Mouse (Mus musculus): ENCODE results near the gene Aff3.

The Aff3 gene

DNA sequence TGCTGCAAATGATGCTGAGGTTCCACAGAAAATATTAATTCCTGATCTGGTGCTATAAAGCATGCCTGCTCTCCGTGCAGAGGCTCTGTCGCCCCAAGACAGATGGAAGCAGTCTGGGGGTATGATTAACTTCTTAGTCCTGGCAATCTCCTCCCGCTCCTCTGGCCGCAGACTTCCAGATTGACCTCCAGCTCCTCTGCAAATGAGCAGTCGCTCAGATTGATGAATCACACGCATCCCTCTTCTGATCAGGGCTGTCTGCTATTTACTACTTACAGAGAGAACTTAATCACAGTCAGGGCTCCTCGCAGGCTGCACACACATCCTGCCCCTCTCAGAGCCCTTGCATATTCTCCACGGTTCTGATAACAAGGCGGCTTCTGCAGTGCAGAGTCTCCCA is 416.7 kb downstream of the Aff3 start:
- in situ Hi-C loops (cut with MboI; ENCODE audit: low pct_unique_long_range_greater_than_20kb in 1 of 2, low sequenced_read_pairs in 2 of 2, unreplicated experiment in 1 of 2) = no loop called here

DNA sequence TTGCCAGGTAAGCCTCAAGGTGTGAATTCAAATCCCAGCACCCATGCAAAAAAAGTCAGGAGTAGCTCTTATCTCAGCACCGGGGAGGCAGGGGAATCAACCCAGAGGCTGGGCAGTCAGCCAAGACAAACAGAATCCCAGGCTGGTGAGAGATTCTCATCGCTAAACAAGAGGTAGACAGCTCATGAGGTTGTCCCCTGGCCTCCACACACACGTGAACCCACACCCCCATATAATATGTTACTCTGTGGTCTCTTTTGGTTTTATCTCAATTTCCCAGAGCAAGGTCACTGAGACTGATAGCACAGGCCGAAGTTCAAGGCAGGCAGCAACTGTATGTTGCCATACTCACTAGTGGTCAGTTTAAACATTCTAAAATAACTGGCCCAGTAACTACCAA is 422.2 kb downstream of the Aff3 start:
- in situ Hi-C loops (cut with MboI; ENCODE audit: low pct_unique_long_range_greater_than_20kb in 1 of 2, low sequenced_read_pairs in 2 of 2, unreplicated experiment in 1 of 2) = no loop called here

DNA sequence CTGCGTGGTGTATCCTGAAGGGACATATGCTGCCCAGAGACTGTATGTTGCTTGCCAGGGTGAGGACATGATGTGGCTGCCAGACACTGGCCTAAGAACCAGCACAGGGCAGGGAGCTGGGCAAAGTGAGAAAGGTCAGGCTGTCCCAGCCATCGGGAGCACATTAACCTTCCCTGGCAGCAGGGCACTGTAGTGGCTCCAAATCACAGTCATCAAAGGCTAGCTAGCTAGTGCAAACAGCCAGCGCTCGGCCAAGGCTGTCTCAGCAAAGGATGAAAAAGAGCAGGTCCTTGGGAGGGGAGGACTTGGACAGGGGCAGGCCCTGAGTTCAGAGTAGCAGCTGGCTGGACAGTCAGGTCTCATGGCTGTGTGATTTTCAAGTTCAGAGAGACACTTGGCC is 423.0 kb downstream of the Aff3 start:
- in situ Hi-C loops (cut with MboI; ENCODE audit: low pct_unique_long_range_greater_than_20kb in 1 of 2, low sequenced_read_pairs in 2 of 2, unreplicated experiment in 1 of 2) = no loop called here

DNA sequence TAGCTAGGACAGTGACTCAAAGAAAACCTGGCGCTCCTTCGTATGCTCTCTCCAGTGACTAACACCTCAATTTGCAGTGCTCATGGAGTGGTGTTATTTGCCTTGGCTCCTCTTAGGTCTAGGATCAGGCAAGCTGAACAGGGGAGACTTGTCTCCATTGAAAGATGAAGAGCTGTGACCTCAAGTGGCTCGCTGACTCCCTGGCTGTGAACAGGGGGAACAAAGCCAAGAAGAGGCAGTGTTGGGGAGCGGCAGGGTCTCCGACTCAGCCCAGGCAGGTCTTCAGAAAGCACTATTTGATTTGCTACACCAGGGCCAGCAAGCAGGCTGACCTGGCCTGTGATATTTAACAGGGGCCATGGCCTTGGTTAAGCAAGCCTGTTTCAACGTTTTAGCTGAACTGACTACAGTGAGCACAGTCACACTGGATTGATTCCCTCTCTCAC is 423.5 kb downstream of the Aff3 start:
- in situ Hi-C loops (cut with MboI; ENCODE audit: low pct_unique_long_range_greater_than_20kb in 1 of 2, low sequenced_read_pairs in 2 of 2, unreplicated experiment in 1 of 2) = no loop called here

DNA sequence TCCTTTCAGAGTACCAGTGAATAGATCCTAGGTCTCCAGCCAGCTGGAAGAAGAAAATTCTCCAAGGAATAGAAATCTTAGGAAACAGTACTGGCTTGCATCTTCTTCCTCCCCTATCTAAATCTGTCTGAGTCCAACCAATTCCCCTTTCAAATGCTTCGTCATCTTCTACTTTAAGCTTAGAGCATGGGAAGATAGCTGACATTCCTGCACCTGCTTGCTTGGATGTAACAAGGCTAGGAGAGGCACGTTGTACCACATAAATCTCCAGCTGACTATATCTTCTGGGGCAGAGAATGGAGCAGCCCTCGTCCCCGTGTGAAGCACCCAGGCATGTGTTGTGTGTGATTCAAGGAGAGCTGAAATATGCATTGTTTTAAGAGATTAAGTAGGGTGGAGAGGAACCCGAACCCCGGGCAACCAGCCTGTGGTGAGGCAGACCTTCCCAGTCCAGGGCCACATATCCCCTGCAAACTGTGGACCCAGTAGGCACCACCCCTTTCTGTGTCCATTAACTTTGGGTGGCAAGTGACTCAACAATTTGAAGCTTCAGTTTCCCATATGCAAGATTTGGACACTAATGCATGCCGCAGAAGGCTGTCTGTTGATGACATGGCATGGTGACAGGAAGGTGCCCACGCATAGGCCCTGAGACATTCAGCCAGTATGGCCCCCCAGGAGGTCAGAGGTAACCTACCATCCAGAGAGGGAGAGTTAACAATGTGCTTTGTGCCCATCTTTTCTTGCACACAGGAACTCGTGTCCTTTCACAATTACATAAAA is 424.1 kb downstream of the Aff3 start:
- in situ Hi-C loops (cut with MboI; ENCODE audit: low pct_unique_long_range_greater_than_20kb in 1 of 2, low sequenced_read_pairs in 2 of 2, unreplicated experiment in 1 of 2) = no loop called here

DNA sequence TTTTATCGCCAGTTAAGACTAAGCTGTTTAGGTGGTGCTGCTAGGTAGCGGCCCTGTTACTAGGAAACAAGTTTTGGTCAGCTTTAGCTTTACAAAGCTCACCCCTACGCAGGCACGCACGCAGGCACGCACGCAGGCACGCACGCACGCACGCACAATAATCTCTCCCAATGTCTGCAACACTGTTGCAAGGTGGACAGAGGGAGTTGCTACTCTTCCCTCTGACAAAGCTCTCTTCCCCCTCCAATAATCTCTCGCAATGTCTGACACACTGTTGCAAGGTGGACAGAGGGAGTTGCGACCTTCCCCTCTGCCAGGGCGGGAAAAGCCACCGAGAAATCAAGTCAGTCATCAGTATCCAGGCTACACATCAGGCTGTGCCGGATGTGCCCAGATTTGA is 425.2 kb downstream of the Aff3 start:
- in situ Hi-C loops (cut with MboI; ENCODE audit: low pct_unique_long_range_greater_than_20kb in 1 of 2, low sequenced_read_pairs in 2 of 2, unreplicated experiment in 1 of 2) = no loop called here

DNA sequence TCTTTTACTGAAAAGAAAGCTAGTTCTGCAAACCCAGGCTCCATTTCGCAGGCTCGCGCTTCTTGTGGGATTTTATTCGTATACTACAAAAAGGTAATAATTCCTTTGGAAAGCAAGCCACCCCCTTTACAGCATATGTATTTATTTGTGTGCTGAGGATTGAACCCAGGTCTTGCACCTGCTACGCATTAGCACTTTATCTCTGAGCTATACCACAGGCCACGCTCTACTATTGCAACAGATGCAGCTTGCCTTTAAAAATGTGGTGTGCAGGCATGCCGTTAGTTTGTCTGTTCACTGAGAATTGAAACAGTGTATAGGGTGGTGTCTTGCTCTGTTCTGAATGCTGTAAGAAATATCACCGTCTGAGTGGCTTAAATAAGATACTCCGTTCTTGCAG is 426.9 kb downstream of the Aff3 start:
- in situ Hi-C loops (cut with MboI; ENCODE audit: low pct_unique_long_range_greater_than_20kb in 1 of 2, low sequenced_read_pairs in 2 of 2, unreplicated experiment in 1 of 2) = no loop called here

DNA sequence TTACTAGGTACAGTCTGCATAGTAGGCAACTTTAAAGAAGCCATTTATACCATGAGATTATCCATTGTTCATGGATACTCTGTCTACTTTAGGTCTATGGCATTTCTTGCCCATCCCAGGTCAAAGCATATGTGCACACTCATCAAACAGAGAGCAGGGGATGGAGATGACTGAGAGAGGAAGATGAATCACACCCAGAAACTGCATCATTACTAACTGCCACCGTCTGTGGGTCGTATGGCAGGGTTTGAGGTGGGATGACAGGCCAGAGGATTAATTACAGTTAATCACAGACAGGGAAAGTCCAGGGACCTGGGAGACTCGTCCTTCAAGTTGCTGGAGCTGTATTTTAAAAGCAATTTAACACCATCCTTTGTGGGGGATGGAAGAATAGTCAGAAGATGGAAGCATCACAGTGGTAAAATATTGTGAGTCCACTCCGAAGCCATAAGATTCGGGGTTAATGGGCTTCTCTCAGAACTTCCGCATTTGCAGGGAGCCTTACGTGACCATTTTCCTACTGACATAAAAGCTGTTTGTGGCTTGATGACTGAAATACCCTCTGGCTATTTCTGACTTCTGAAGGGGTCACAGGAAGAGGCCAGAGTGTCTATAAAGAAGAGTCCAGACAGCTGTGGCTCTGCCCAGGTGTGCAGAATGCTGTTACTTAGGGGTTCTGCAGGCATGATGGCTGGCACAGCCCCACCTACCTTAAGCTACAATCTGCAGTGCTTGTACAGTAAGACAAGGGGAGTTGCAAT is 427.5 kb downstream of the Aff3 start:
- in situ Hi-C loops (cut with MboI; ENCODE audit: low pct_unique_long_range_greater_than_20kb in 1 of 2, low sequenced_read_pairs in 2 of 2, unreplicated experiment in 1 of 2) = no loop called here

DNA sequence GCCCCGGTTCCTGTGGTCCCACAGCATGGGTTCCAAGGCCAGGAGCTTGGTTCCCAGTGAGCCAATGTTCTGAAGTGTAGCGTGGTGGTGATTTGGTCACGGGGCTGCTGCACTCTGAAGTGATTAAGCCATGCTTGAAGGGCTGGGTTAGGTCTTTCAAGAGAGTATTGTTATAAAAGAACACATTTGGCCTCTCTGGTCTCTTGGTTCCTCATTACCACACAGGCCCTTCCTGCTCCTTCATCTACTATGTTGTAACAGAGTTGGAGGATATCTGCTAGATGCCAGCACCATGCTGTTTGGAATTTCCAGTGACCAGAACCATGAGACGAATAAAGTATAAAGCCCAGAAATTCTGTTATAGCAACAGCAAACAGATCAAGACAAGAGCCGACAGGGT is 431.6 kb downstream of the Aff3 start:
- in situ Hi-C loops (cut with MboI; ENCODE audit: low pct_unique_long_range_greater_than_20kb in 1 of 2, low sequenced_read_pairs in 2 of 2, unreplicated experiment in 1 of 2) = no loop called here

DNA sequence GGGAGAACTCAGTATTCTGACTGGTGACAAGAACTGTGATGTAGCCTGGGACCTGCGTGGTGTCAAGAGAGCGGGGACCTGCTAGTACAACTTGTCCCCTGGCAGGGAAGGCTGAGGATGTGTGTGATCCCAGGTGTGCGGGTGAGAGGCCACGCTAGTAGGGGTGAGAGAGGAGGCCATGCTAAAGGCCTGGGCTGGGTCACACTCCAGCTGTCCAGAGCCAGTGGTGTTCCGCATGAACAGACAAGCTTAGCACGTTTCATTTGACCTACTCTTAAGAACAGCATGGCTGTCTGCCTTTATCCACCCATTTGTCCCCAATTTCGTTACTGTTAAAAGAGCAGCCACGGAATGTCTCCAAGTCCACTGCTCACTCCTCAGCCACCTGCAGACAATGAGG is 434.7 kb downstream of the Aff3 start:
- in situ Hi-C loops (cut with MboI; ENCODE audit: low pct_unique_long_range_greater_than_20kb in 1 of 2, low sequenced_read_pairs in 2 of 2, unreplicated experiment in 1 of 2) = no loop called here

DNA sequence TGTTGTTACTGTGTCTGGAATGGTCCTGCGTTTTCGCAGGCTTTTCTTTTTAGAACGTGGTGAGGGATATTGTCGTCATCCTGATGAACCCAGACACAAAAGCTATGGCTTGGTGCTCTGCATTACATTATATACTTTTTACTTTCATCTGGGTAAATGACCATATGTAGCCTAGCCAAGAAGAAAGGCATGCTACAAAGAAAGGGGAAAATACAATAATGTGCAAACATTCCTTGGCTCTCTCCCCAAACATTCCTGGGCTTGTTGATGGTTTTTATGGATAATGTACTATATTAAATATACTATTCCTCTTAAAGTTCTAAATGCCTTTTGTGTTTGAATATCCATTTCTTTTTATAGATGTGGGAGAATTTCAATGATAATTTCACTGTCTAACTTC is 435.9 kb downstream of the Aff3 start:
- in situ Hi-C loops (cut with MboI; ENCODE audit: low pct_unique_long_range_greater_than_20kb in 1 of 2, low sequenced_read_pairs in 2 of 2, unreplicated experiment in 1 of 2) = no loop called here

DNA sequence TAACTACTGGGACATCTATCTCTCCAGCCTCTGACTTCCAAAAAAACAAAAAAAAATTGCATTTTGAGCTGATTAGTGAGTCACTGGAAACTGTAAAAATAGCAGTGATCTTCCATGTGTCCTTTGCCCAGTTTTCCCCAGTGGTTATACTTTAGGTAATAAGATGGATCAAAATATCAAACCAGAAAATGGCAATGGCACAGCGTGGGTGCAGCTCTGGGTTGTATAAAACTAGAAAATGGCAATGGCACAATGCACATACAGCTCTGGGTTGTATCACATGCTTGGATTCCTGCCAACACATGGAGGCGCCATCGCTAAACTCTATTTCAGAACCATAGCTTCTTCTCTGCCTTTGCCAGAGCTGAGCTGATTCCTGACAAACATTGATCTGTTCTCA is 439.6 kb downstream of the Aff3 start:
- in situ Hi-C loops (cut with MboI; ENCODE audit: low pct_unique_long_range_greater_than_20kb in 1 of 2, low sequenced_read_pairs in 2 of 2, unreplicated experiment in 1 of 2) = no loop called here

DNA sequence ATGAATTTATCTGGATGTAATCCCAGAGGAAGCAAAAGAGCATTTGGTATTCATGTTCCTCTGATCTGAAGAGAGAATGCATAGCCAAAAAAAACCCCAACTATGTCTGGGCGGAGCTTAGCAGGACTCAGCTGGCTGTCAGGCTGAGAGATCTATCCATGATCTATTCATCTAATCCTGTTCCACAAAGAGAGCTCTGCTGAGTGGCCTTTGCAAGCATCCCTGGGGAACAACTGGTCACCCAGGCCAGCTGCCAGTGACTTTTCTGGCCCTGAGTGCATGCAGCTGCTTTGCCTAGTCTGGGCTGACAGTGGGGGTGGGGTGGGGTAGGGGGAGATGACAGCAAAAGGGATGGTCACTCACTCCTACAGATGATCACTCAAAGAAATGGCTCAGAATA is 442.6 kb downstream of the Aff3 start:
- in situ Hi-C loops (cut with MboI; ENCODE audit: low pct_unique_long_range_greater_than_20kb in 1 of 2, low sequenced_read_pairs in 2 of 2, unreplicated experiment in 1 of 2) = no loop called here

DNA sequence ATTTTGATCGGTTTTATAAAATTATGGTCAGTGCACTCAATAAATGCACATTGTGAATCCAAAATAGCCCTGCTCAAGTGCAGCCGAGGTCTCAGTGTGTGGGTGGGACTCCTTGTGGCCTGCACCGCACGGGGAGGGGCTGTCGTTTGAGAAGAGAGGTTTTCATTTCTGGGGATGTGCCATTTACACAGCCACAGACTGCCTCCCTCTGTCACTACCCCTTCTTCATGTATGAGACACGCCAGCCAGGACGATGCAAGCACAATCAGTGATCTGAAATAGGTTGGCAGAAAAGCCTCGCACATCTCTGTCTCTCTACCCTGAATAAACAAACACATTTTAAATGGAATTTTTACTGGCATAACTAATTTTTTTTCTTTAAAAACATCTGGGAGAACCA is 443.3 kb downstream of the Aff3 start:
- in situ Hi-C loops (cut with MboI; ENCODE audit: low pct_unique_long_range_greater_than_20kb in 1 of 2, low sequenced_read_pairs in 2 of 2, unreplicated experiment in 1 of 2) = no loop called here

DNA sequence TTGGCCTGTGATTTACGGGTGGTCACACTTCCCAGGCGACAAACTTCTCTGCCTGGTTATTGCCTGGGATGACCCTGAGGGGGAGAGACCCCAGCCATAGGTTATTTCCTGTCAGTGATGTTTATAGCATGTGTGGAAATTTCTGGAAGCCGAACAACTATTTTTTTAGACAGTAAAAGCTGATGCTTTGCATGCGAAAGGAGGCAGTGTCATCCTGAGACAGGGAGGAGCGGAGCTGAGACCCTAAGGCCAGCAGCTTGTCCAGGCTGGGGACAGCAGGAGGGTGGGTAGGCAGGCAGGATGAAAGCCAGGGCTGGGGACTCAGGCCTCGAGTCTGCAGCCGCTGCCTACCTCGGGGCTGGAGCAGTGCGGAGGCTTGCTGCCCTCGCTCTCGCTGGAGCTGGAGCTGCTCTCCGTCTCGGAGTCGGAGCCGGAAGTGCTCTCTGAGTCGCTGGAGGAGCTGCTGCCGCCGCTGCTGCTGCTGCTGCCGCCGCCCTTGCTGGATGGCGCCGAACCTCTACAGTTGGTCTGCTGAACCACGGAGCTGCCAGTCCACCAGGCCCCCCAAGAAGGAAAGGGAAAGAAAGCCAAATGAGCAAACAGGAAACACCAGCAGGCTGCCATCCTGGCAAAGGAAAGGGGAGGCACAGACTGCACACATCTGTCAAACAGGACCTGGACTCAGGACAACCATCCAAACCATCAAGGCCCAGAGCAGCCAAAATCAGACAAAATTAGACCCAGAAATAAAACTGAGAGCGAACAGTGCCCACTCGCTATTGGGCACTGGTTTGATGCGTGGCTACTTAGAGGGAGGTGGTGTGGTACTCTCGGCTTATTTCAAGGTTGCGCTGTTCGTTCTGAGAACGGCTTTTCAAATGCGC is 446.6 kb downstream of the Aff3 start:
- in situ Hi-C loops (cut with MboI; ENCODE audit: low pct_unique_long_range_greater_than_20kb in 1 of 2, low sequenced_read_pairs in 2 of 2, unreplicated experiment in 1 of 2) = no loop called here

DNA sequence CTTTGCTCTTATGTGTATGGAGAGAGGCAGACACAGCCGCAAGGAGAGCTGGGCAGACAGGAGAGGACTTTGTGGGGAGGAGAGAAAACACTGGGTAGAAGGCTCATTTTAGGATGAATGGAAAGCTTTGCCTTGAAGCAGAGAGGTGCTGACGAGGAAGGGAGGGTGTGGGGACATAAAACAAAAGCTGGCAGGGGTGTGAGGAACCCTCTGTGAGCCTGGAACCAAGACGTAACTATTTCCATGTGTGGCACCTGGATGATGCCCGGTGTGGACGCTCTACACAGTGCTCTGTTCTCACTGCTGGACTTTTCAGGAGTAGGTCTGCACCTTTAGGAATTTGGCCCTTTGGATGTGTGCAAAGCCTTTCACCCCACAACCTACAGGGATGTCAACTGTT is 447.7 kb downstream of the Aff3 start:
- in situ Hi-C loops (cut with MboI; ENCODE audit: low pct_unique_long_range_greater_than_20kb in 1 of 2, low sequenced_read_pairs in 2 of 2, unreplicated experiment in 1 of 2) = no loop called here

DNA sequence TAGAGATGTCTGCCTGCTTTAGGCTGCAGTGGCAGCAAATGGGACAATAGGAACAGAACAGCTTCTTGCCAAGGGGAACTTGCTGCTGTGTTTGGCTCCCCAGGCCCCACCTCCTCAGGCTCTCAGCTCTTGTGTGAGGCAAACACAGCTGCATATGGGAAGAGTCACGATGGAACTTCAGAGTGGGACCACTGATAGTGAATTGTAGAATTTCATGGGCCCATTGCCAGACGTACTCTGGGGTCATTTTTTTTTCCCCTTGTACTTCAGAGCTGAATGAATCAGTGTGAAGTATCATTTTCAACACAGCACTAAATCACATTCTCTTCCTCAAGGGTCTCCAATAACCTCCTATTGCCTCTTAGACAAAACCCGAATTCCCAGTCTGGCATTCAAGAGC is 451.4 kb downstream of the Aff3 start:
- in situ Hi-C loops (cut with MboI; ENCODE audit: low pct_unique_long_range_greater_than_20kb in 1 of 2, low sequenced_read_pairs in 2 of 2, unreplicated experiment in 1 of 2) = no loop called here

DNA sequence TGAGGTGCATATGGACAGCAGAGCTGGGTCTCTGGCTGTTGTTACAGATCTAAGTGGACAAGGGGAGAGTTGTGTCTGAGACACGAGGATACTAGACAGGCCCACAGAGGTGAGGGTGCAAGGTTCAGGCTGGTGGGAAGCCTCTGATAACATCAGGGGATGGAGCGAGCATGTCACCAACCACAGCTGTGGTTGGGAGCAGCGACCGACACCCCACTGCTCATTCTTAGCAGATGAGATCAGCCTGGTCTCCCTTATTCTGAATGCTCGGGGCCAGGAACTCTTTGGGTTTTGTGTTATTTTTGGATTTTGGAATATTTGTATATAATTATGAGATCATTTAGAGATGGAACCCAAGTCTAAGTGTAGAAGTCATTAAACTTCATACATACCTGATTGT is 452.4 kb downstream of the Aff3 start:
- in situ Hi-C loops (cut with MboI; ENCODE audit: low pct_unique_long_range_greater_than_20kb in 1 of 2, low sequenced_read_pairs in 2 of 2, unreplicated experiment in 1 of 2) = no loop called here

DNA sequence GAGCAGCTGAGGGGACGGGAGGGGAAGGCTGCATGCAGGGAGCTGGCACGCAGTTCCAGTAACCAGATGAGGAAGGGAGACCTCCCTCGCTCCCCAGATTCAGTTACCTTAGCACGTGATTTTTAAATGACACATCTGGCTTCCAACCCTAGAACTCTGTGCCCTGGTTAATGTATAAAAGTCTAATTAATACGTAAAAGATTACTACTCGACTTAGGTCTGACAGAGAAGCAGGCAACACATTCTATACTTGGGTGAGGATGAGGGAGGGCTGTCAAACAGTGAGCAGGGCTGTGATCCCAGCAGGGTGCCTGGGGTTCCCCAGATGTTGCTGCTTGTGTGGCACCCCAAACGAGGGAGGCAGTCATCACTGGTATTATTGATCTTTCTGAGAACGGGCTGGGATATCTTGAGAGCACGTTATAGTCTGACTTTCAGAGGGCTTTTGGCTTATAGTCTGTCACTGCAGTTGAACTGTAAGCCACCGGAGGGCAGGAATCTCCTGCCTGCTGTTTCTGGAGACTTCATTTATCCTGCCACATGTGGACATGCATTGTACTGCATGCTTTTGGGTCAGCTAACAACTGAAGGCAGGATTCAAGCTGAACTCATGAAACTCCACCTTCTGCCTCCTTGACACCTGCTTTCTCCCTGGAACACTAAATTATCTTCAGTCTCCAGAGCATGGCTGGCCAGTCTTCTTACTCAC is 462.1 kb downstream of the Aff3 start:
- in situ Hi-C loops (cut with MboI; ENCODE audit: low pct_unique_long_range_greater_than_20kb in 1 of 2, low sequenced_read_pairs in 2 of 2, unreplicated experiment in 1 of 2) = no loop called here
